Mouse (Mus musculus): ENCODE measurements around the gene Ank2. TPM values are rescaled to one million over a fixed set of nuclear protein-coding genes. Genes with fewer than 3 reads are reported as not detected.
A peak's percentile ranks its signal among the peaks of the same experiment; 100 is the strongest.
"Not testable (repeated sequence)": the region's sequence is repeated elsewhere in the genome, so short reads cannot be mapped to it uniquely, and the experiment has no call there.

Ank2 gene
- polyA plus RNA-seq, 1 experiment from 2014 or later = 65.3 TPM

- Histone ChIP-seq H3K27me3 (ENCODE audit: insufficient read depth, poor library complexity, severe bottlenecking) (no peaks in the 10 kb centered on the region), H3K4me1 (replicated peaks) (0 out of 2 replicates have a peak, but pooled peaks cover 3% of the 10 kb centered on the region), H3K9me3 (no peaks in the 10 kb centered on the region), H3K4me3 (no peak overlapping the region), H3K27ac (no peak overlapping the region), H3K36me3 (no peaks in the 10 kb centered on the region)
- WGBS = 89% methylated on average over 2 of the region's 2 CpGs
- no peak for DNase-seq (ENCODE audit: low spot score)
These were observed 14.5 kb upstream of the Ank2 start for GRCm38 (mm10) chr3:127513699-127514098.

DNA sequence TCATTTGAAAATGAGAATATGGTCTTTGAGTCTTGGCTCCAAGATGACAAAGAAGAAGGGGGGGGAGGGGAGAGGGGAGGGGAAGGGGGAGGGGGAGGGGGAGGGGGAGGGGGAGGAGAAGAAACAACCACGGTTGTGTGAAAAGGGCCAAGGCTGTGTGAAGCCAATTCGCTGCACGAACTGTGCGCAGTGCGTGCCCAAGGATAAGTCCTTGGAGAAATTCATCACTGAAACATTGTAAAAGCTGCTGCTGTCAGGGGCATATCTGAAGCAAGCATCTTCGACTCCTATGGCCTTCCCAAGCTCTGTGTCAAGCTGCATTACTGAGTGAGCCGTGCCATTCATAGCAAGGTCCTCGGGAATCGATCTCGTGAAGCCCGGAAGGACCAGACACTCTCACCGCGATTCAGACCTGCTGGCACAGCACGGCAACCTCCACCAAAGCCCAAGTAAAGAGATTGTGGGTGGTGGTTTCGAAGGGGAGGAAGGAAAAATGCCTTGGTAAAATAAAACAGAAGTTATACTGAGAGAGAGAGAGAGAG is 13.7 kb upstream of the Ank2 start:
- Histone ChIP-seq H3K4me3 (no peak overlapping the region), H3K27me3 (ENCODE audit: insufficient read depth, poor library complexity, severe bottlenecking) (no peaks in the 10 kb centered on the region), H3K27ac (no peak overlapping the region), H3K4me1 (replicated peaks) (0 out of 2 replicates have a peak, but pooled peaks cover 3% of the 10 kb centered on the region), H3K9me3 (no peaks in the 10 kb centered on the region), H3K36me3 (no peaks in the 10 kb centered on the region)
- no peak for DNase-seq (ENCODE audit: low spot score)
- WGBS = 76% methylated on average over 15 of the region's 15 CpGs

DNA sequence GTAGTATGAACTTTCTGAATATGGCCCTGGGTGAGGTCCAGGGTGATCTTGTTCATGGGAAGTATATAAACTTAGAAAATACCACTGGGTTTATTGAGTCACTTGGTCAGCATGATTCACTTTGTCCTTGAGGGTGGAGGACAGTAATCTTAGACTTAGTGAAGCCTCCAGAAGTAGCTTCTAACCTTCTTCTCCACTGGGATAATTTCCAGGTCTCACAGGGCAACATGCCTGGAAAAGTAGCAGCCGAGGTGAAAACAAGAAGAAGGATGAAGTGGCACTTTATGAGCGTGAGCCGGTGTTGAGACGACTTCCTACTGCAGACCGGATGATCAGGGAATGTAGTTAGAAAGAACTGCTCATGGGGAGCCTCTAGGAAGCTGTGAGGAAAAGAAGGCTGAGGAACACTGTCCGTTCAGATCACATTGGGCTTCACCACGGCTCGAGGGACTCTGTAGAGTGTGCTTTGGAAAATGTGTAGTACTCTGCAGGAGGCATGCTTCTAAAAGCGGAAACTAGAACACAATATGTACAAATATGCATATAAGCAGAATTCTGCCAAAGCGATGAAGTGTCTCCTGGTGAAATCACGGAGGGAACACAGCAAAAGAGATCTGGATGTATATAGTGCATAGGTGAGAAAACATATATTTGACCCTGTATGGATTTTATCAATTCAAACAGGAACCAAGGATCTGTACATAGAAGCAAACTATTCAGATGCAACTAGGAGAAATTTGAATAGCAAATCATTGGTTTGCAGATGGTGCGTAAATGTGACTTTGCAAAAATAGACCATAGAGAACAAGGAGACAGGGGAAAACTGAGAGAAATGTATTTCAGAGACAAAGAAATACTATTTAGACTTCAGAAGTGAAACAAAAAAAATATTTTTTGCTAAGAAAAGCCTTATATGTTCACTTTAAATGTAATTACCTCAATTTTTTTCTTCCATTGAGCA is 12.9 kb upstream of the Ank2 start:
- Histone ChIP-seq H3K4me3 (no peak overlapping the region), H3K27ac (no peak overlapping the region), H3K27me3 (ENCODE audit: insufficient read depth, poor library complexity, severe bottlenecking) (no peaks in the 10 kb centered on the region), H3K9me3 (no peaks in the 10 kb centered on the region), H3K4me1 (replicated peaks) (0 out of 2 replicates have a peak, but pooled peaks cover 3% of the 10 kb centered on the region), H3K36me3 (no peaks in the 10 kb centered on the region)
- DNase-seq (ENCODE audit: low spot score) = no peak
- WGBS = 87% methylated on average over 12 of the region's 12 CpGs

DNA sequence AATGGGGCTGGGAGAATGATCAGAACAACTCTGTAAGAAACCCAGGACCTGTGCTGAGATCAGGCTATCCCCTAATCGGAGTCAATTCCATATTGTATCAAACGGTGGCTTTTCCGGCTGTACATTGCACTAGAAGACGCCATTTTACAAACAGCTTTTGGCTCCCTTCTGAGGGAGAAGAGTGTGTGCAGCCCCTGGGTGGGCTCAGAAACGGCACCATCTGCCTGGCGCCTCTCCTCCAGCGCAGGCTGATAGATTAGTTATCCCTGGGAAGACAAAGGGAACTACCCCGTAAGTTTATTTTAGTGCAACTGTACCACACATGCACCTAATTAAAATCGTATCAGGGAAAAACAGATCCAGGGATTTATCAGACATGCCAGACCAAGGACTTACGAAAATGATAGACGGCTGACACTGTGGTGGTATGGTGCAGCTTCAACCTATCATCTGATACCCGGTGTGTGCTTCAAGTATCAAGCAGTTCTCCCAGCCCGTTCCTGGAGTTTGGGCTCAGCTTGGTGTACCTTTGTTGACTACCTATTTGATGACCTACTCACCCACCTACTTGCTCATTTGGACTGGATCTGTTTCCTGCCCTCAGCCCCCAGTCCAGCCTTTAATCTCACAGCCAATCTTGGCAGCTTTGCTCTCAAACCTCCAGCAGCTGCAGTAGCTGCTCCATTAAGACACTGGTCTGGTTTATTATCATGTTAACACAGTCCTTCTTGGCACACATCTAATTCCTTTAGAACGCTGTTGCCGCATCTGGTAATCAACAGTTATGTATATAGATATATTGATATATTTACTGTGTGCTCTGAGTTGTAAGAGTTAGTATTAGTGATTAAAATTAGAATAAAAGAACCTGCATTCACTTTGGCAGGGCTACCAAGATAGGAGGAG is 9.0 kb upstream of the Ank2 start:
- Histone ChIP-seq H3K4me1 (replicated peaks) (0 out of 2 replicates have a peak, but pooled peaks cover 3% of the 10 kb centered on the region), H3K27me3 (ENCODE audit: insufficient read depth, poor library complexity, severe bottlenecking) (no peaks in the 10 kb centered on the region), H3K27ac (no peak overlapping the region), H3K36me3 (no peaks in the 10 kb centered on the region), H3K4me3 (no peak overlapping the region), H3K9me3 (no peaks in the 10 kb centered on the region)
- 85% methylated on average over 15 of the region's 15 CpGs for WGBS
- DNase-seq (ENCODE audit: low spot score) = no peak

- H3K27ac ChIP-seq = peak overlapping the region; percentile 87
- H3K4me1 ChIP-seq (replicated peaks) = peaks cover 17% of the 10 kb centered on the region
- H3K4me3 ChIP-seq = peak overlapping the region; percentile 82
- peak; percentile 47 for DNase-seq (ENCODE audit: low spot score)
- H3K27me3 ChIP-seq (ENCODE audit: insufficient read depth, poor library complexity, severe bottlenecking) = peaks cover 39% of the 10 kb centered on the region
- H3K9me3 ChIP-seq = no peaks in the 10 kb centered on the region
- H3K36me3 ChIP-seq = no peaks in the 10 kb centered on the region
- WGBS = 2% methylated on average over 23 of the region's 23 CpGs
These were observed 881 bp downstream of the Ank2 start for GRCm38 (mm10) chr3:127498197-127498741.

GRCm38 (mm10) chr3:127492663-127493062 is 6.5 kb downstream of the Ank2 start:
- Histone ChIP-seq H3K27ac (no peak overlapping the region), H3K27me3 (ENCODE audit: insufficient read depth, poor library complexity, severe bottlenecking) (peaks cover 2% of the 10 kb centered on the region), H3K36me3 (no peaks in the 10 kb centered on the region), H3K4me3 (no peak overlapping the region), H3K4me1 (replicated peaks) (no peaks in the 10 kb centered on the region), H3K9me3 (no peaks in the 10 kb centered on the region)
- DNase-seq (ENCODE audit: low spot score) = no peak
- WGBS = 82% methylated on average over 3 of the region's 3 CpGs

GRCm38 (mm10) chr3:127487302-127487701 is 11.8 kb downstream of the Ank2 start:
- H3K27ac ChIP-seq = no peak overlapping the region
- H3K9me3 ChIP-seq = no peaks in the 10 kb centered on the region
- no peaks in the 10 kb centered on the region for H3K4me1 ChIP-seq (replicated peaks)
- no peaks in the 10 kb centered on the region for H3K27me3 ChIP-seq (ENCODE audit: insufficient read depth, poor library complexity, severe bottlenecking)
- DNase-seq (ENCODE audit: low spot score) = no peak
- no peak overlapping the region for H3K4me3 ChIP-seq
- no peaks in the 10 kb centered on the region for H3K36me3 ChIP-seq
- 91% methylated on average over 7 of the region's 7 CpGs for WGBS

DNA sequence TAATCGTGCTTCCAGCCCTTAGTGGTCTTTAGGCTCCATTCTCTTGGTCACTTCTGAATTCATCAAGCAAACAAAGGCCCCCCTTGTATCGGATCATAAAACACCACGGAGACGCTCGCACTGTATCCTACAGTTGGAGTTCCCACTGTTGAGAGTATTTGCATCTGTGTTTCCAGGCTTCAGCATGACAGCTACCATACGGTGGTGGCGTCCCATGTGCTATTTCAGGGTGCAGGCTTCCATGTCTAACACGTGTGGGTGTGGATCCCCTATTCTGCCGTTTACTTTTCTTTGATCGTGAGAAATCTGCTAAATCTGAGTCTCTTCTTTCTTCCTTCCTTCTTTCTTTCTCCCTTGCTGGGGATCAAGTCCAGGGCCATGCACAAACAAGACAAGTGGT is 14.0 kb downstream of the Ank2 start:
- WGBS = 80% methylated on average over 10 of the region's 10 CpGs
- Histone ChIP-seq H3K4me3 (no peak overlapping the region), H3K27me3 (ENCODE audit: insufficient read depth, poor library complexity, severe bottlenecking) (no peaks in the 10 kb centered on the region), H3K4me1 (replicated peaks) (no peaks in the 10 kb centered on the region), H3K36me3 (no peaks in the 10 kb centered on the region), H3K27ac (no peak overlapping the region), H3K9me3 (no peaks in the 10 kb centered on the region)
- DNase-seq (ENCODE audit: low spot score) = no peak

GRCm38 (mm10) chr3:127481658-127482057 is 17.5 kb downstream of the Ank2 start:
- H3K9me3 ChIP-seq = no peaks in the 10 kb centered on the region
- H3K27me3 ChIP-seq (ENCODE audit: insufficient read depth, poor library complexity, severe bottlenecking) = no peaks in the 10 kb centered on the region
- H3K4me1 ChIP-seq (replicated peaks) = no peaks in the 10 kb centered on the region
- no peak overlapping the region for H3K27ac ChIP-seq
- WGBS = 75% methylated on average over 6 of the region's 6 CpGs
- no peak for DNase-seq (ENCODE audit: low spot score)
- no peaks in the 10 kb centered on the region for H3K36me3 ChIP-seq
- no peak overlapping the region for H3K4me3 ChIP-seq

DNA sequence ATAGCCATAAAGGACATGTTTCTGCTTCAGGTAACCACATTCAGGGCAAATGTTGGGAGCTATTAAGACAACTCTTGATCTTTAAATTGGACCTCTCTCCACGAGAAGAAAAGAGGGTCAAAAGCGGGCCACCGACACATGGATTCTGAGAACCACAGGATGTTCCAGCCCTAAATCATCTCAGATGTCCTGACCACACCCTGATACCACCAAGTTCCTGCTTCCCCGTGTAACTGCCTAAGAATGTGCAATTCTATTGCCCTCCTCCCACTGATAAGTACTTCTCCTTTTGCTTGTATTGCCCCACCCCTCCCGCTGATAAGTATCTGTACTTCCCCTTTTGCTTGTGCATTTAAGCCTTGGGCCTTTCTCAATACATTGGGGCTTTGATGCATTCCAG is 18.8 kb downstream of the Ank2 start:
- not testable (repeated sequence) for H3K9me3 ChIP-seq; H3K27me3 ChIP-seq (ENCODE audit: insufficient read depth, poor library complexity, severe bottlenecking); H3K36me3 ChIP-seq; H3K4me3 ChIP-seq; H3K27ac ChIP-seq; H3K4me1 ChIP-seq (replicated peaks); DNase-seq (ENCODE audit: low spot score)
- WGBS = 88% methylated on average over 5 of the region's 5 CpGs

GRCm38 (mm10) chr3:127474115-127474514 is 25.0 kb downstream of the Ank2 start:
- no peak for DNase-seq (ENCODE audit: low spot score)
- WGBS = 89% methylated on average over 6 of the region's 6 CpGs
- H3K4me3 ChIP-seq = no peak overlapping the region
- no peaks in the 10 kb centered on the region for H3K4me1 ChIP-seq (replicated peaks)
- H3K9me3 ChIP-seq = no peaks in the 10 kb centered on the region
- no peaks in the 10 kb centered on the region for H3K36me3 ChIP-seq
- no peak overlapping the region for H3K27ac ChIP-seq
- no peaks in the 10 kb centered on the region for H3K27me3 ChIP-seq (ENCODE audit: insufficient read depth, poor library complexity, severe bottlenecking)

- Histone ChIP-seq H3K27me3 (ENCODE audit: insufficient read depth, poor library complexity, severe bottlenecking) (no peaks in the 10 kb centered on the region), H3K27ac (no peak overlapping the region), H3K9me3 (no peaks in the 10 kb centered on the region), H3K4me3 (no peak overlapping the region), H3K36me3 (no peaks in the 10 kb centered on the region), H3K4me1 (replicated peaks) (peaks cover under 1% of the 10 kb centered on the region; the same call in 1 of the 2 replicates)
- no peak for DNase-seq (ENCODE audit: low spot score)
- WGBS = 74% methylated on average over 4 of the region's 4 CpGs
These were observed 29.9 kb downstream of the Ank2 start for GRCm38 (mm10) chr3:127469164-127469752.

Measured in hindbrain, embryonic 10.5 days (tissue).